Mouse (Mus musculus) layer of hippocampus, adult 18-20 months (tissue): ENCODE results near the gene E130116L18Rik. TPM values are rescaled to one million over a fixed set of nuclear protein-coding genes. Genes with fewer than 3 reads are reported as not detected.
"Not testable (repeated sequence)": the region's sequence is repeated elsewhere in the genome, so short reads cannot be mapped to it uniquely, and the experiment has no call there.

Source experiments
- DNase-seq, 2 experiments: peaks; one replicate each; pipeline ENCODE4 v3.0.0; 2022; ENCODE audit warnings: low spot score in 2 of 2
- total RNA-seq, 2 experiments: library from RNA; stranded (reverse); gene quantifications; 2 replicates each; pipeline ENCODE4 v1.2.3; 2021

The E130116L18Rik gene
- total RNA-seq, 2 experiments from 2014 or later = not detected

GRCm38 (mm10) chr5:25183595-25183994 lies 39.4 kb downstream of the E130116L18Rik start:
- no peak for DNase-seq

DNA sequence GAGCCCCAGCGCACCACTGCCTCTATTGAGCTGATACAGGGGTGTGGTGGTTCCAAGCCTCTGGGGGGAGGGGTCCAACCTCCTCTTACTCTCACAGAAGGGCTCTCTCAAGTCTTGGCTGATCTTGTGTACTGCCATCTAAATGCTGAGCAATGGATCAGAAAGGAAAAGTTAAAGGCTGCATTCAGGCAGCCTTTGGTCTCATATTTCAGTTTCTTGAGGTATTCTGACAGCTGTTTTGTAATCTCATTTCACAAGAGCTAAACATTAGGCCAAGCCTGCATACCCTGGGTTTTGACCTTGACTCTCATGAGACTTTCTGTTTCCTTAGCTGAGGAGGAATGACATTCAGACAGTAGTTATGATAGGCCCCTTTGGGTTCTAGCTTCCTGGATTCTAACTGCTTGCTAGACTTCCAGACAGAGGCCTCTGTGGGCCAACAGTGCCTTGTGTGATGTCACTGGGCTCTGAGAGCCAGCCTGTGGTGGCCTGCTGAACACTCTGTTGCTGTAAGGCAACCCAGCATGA lies 41.9 kb downstream of the E130116L18Rik start, which contains the start of gene Galntl5:
TSS of gene Galntl5 (plus strand) at position 457 of the 528 bp plus-strand sequence.
- no peak for DNase-seq

DNA sequence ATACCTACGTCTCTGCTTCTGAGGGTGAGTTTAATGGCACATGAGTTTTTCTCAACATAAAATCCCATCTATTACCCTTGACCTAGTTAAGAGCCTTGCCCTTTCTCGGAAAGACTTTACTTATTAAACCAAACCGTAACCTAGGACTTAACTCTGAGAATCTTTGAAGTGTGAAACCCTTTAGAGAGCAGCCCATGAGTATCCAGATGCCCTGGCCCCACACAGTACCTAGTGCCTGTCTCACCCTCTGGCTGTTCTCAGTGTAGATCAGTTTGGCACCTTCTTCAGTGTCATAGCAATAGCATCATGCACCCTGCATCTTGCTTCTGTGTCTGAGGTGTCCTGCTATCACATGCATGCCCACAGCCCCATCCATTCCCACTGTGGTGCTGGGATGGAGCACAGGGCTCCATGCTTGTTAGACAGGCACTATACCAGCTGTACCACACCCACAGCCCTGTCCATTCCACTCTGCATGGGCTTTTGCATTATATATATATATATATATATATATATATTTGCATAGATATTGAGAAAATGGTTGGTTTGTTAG lies 42.9 kb downstream of the E130116L18Rik start:
- no peak for DNase-seq

DNA sequence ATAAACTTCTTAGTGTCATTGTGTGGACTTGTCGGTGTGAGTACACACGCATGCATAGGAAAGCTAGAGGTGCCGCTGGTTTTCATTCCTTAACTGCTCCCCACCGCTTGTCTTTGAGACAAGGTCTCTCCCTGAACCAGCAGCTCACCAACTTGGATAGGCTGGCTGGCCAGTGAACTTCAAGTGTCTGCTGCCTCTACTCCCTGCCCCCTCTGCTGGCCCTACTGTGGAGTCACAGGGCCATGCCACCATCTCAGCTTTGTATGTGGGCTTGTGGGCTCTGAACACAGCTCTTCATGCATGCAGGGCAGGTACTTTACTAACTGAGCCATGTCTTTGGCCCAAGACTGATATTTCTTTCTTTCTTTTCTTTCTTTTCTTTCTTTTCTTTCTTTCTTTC lies 43.7 kb downstream of the E130116L18Rik start:
- no peak for DNase-seq

DNA sequence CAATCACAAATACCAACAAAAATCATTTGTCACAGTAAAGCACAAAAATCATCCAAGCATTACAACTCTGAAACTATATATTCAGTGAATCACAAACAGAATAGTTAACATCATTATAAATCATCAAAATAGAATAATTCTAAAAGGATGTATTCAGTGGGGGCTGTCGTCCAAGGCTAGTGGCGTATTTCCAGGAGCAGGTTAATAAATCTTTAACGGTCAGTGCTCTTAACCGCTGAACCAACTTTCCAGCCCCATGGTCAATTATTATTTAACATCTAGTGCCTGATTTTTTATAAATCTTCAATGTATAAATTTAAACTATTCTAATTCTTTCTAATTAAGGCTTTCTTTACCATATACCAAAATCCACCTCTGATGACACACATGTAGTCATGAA lies 44.4 kb downstream of the E130116L18Rik start:
- not testable (repeated sequence) for DNase-seq

- DNase-seq = not testable (repeated sequence)
Measured at GRCm38 (mm10) chr5:25177937-25178336, 45.0 kb downstream of the E130116L18Rik start.

Other genes with a start within 250 kb of the E130116L18Rik start
- 100 to 1,000 TPM; 167 to 174 TPM for gene Prkag2, start 122.5 kb downstream of the E130116L18Rik start, total RNA-seq
- gene Galntl5, start 41.7 kb downstream of the E130116L18Rik start, total RNA-seq = not detected
- 10 to 100 TPM; 40.6 to 41.9 TPM for gene Galnt11, start 1.2 kb downstream of the E130116L18Rik start, total RNA-seq